ENCODE assay signal across 13 mouse cellular contexts in genomic region chr2:144410603-144411002, GRCm38 (mm10). TPM values are rescaled to one million over a fixed set of nuclear protein-coding genes. Genes with fewer than 3 reads are reported as not detected.
A peak's percentile ranks its signal among the peaks of the same experiment; 100 is the strongest.
DNase-seq lines count a peak whose midpoint lies in the region; TF ChIP-seq lines count a peak whose summit lies in the region.
"Had no signal": no experiment of that assay in that cellular context is flagged by ENCODE, and none has a peak within 500 bp of the region (broad histone marks: within the 10 kb centered on the region; RNA-seq: fewer than 3 reads in every experiment).

No protein-coding gene starts in this region.

- H3K4me3 ChIP-seq in layer of hippocampus, adult 2 months: no peak overlapping the region
- H3K4me3 ChIP-seq: heart, embryonic 12.5 days; hindbrain, embryonic 15.5 days had no signal

- peak overlapping the region; percentile 86 for H3K27ac ChIP-seq in layer of hippocampus, adult 2 months
- H3K27ac ChIP-seq: hindbrain, embryonic 15.5 days had no signal

- peak; percentile 10 for DNase-seq in cerebellum, adult 8-10 months
- DNase-seq in cerebellum, adult 11-12 months: no peak
- peak; percentile 55 to 58 for DNase-seq in left cerebral cortex, adult 18-20 months (ENCODE audit: low spot score in 2 of 2)
- DNase-seq in left cerebral cortex, adult 11 months (ENCODE audit: low spot score): no peak
- peak; percentile 60 to 61 for DNase-seq in layer of hippocampus, adult 2 months (ENCODE audit: low spot score in 2 of 2)
- peak; percentile 37 for DNase-seq in right cerebral cortex, postnatal 14 days
- no peak for DNase-seq in ovary, postnatal 14 days (ENCODE audit: low spot score)
- no peak for DNase-seq in kidney, adult 18-20 months
- DNase-seq: adrenal gland, postnatal 25 days; liver; thymus, postnatal 14 days had no signal

- TF ChIP-seq CTCF in layer of hippocampus, adult 2 months (conservative IDR thresholded peaks at IDR 0.05): peak; percentile 23

RNA-seq across cellular contexts. Expression of gene Pet117, which starts 41.8 kb away (rescaled TPM):
- total RNA-seq in left cerebral cortex, adult 18-20 months (2021): 10 to 100 TPM in 1 of 2 experiments, 1 to 10 TPM in 1; 3.2 to 11.0 TPM
- 1 to 10 TPM; 7.7 to 7.9 TPM for total RNA-seq in layer of hippocampus, adult 2 months (2021)

RNA-seq across cellular contexts. Expression of gene Kat14, which starts 41.8 kb away (rescaled TPM):
- 10 to 100 TPM; 38.0 to 39.6 TPM for total RNA-seq in left cerebral cortex, adult 18-20 months (2021)
- 10 to 100 TPM; 31.4 to 32.7 TPM for total RNA-seq in layer of hippocampus, adult 2 months (2021)

Comparison
In these comparisons a context has a peak if more than half of its experiments do, and no peak if none do; other contexts are left out.
1. DNase-seq: peak in cerebellum, adult 8-10 months (single experiment), left cerebral cortex, adult 18-20 months (2 of 2), layer of hippocampus, adult 2 months (2 of 2) and right cerebral cortex, postnatal 14 days (single experiment); none in cerebellum, adult 11-12 months (single experiment), left cerebral cortex, adult 11 months (single experiment), ovary, postnatal 14 days (single experiment) and kidney, adult 18-20 months (single experiment).